Mouse (Mus musculus): ENCODE results near the gene Bin2. TPM values are rescaled to one million over a fixed set of nuclear protein-coding genes. Genes with fewer than 3 reads are reported as not detected.
A peak's percentile ranks its signal among the peaks of the same experiment; 100 is the strongest.
"Not testable (repeated sequence)": the region's sequence is repeated elsewhere in the genome, so short reads cannot be mapped to it uniquely, and the experiment has no call there.

The Bin2 gene
- polyA plus RNA-seq, 1 experiment from 2014 or later, result 16.2 TPM

DNA sequence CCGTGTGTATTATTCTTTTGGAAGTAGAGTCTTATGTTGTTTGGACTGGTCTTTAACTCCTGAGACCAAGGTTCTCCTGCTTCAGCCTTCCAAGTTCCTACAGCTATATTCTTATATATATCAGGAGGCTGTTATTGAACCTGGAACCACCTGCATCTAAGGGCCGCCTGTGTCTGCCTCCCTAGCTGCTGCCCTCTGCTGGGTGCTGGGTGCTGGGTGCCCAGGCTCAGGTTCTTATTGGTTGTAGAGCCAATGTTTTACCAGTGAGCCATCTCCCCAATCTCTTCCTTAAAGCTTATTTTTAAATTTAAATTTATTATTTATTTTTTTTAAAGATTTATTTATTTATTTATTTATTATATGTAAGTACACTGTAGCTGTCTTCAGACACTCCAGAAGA is 56.9 kb downstream of the Bin2 start:
- 65% methylated on average over 2 of the region's 2 CpGs for WGBS (ENCODE audit: insufficient replicate concordance)
- ATAC-seq (no peak), DNase-seq (peak; percentile 48)
- Histone ChIP-seq H3K36me3 (replicated peaks; ENCODE audit: insufficient read depth, low read length) (peaks cover 5% of the 10 kb centered on the region; the same call in 1 of the 2 replicates), H3K4me3 (ENCODE audit: low read depth, low read length) (no peak overlapping the region), H3K4me2 (ENCODE audit: low read depth, low read length) (no peak overlapping the region), H3K27me3 (ENCODE audit: insufficient read depth, low read length) (no peaks in the 10 kb centered on the region), H3K9ac (replicated peaks) (no peak overlapping the region), H3K4me1 (ENCODE audit: insufficient read depth) (peaks cover 8% of the 10 kb centered on the region), H3K9me3 (ENCODE audit: low read length) (no peaks in the 10 kb centered on the region), H3K27ac (ENCODE audit: low read depth) (no peak overlapping the region)
- TF ChIP-seq CTCF (IDR thresholded peaks at IDR 0.05; ENCODE audit: low read depth) (peak; percentile 59), EP300 (IDR thresholded peaks at IDR 0.05; ENCODE audit: low read depth) (no peak)

DNA sequence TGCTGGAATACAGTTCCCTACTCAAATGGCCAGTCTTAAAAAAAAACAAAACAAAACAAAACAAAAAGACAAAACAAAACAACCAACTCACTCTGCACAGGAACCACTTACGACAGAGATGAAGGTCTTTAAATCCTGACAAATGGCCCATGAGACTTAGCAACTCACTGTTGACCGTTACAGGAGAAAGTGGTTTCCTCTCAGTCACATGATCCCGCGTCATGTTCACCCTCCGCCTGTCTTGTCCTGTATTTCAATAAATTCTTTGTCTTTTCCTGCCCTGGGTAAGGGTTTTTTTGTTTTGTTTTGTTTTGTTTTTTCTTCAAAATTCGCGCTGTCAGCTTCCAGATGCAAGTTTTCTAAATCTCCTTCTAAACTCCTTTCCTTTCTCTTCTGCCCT is 57.4 kb downstream of the Bin2 start:
- no peak overlapping the region for H3K9ac ChIP-seq (replicated peaks)
- H3K4me3 ChIP-seq (ENCODE audit: low read depth, low read length), result no peak overlapping the region
- no peak for TF ChIP-seq CTCF (IDR thresholded peaks at IDR 0.05; ENCODE audit: low read depth)
- no peak for TF ChIP-seq EP300 (IDR thresholded peaks at IDR 0.05; ENCODE audit: low read depth)
- H3K9me3 ChIP-seq (ENCODE audit: low read length), result no peaks in the 10 kb centered on the region
- DNase-seq, result no peak
- 59% methylated on average over 7 of the region's 7 CpGs for WGBS (ENCODE audit: insufficient replicate concordance)
- ATAC-seq, result no peak
- no peak overlapping the region for H3K27ac ChIP-seq (ENCODE audit: low read depth)
- peaks cover 8% of the 10 kb centered on the region for H3K4me1 ChIP-seq (ENCODE audit: insufficient read depth)
- H3K4me2 ChIP-seq (ENCODE audit: low read depth, low read length), result no peak overlapping the region
- no peaks in the 10 kb centered on the region for H3K27me3 ChIP-seq (ENCODE audit: insufficient read depth, low read length)
- H3K36me3 ChIP-seq (replicated peaks; ENCODE audit: insufficient read depth, low read length), result 0 out of 2 replicates have a peak, but pooled peaks cover 2% of the 10 kb centered on the region

DNA sequence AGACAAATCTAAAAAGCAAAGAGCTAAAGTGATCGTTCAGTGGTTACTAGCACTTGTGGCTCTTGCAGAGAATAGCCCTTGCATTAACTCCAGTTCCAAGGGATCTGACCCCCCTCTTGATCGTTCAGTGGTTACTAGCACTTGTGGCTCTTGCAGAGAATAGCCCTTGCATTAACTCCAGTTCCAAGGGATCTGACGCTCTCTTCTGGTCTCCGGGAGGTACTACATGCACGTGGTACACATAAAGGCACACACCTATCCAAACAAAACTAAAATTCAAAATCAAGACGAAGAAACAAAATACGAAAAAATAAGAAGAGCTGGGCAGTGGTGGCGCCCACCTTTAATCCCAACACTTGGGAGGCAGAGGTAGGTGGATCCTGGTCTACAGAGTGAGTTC is 62.7 kb downstream of the Bin2 start:
- not testable (repeated sequence) for H3K36me3 ChIP-seq (replicated peaks; ENCODE audit: insufficient read depth, low read length); H3K27me3 ChIP-seq (ENCODE audit: insufficient read depth, low read length); H3K4me1 ChIP-seq (ENCODE audit: insufficient read depth); H3K4me3 ChIP-seq (ENCODE audit: low read depth, low read length); H3K9ac ChIP-seq (replicated peaks); DNase-seq; H3K27ac ChIP-seq (ENCODE audit: low read depth); H3K4me2 ChIP-seq (ENCODE audit: low read depth, low read length); ATAC-seq; H3K9me3 ChIP-seq (ENCODE audit: low read length)
- peak; percentile 48 for TF ChIP-seq CTCF (IDR thresholded peaks at IDR 0.05; ENCODE audit: low read depth)
- WGBS (ENCODE audit: insufficient replicate concordance), result 79% methylated on average over 8 of the region's 8 CpGs

DNA sequence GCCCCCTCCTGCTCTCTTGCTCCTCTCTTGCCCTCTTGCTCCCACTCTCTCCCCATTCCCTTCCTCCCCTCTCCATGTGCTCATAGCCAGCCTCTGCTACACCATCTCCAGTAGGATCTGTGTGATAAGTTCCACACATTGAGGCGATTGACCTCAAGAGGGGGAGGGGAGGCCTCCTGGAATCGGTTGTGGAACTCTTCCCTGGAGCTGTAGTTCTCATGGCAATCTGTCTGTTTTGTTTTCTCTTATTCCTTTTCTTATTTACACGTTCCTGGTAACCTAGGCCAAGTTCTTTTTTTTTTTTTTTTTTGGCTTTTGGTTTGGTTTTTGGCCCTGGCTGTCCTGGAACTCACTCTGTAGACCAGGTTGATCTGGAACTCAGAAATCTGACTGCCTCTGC is 67.7 kb downstream of the Bin2 start:
- H3K9me3 ChIP-seq (ENCODE audit: low read length), result no peaks in the 10 kb centered on the region
- TF ChIP-seq EP300 (IDR thresholded peaks at IDR 0.05; ENCODE audit: low read depth), result no peak
- TF ChIP-seq CTCF (IDR thresholded peaks at IDR 0.05; ENCODE audit: low read depth), result no peak
- no peaks in the 10 kb centered on the region for H3K36me3 ChIP-seq (replicated peaks; ENCODE audit: insufficient read depth, low read length)
- H3K27ac ChIP-seq (ENCODE audit: low read depth), result no peak overlapping the region
- DNase-seq, result no peak
- no peak overlapping the region for H3K4me3 ChIP-seq (ENCODE audit: low read depth, low read length)
- ATAC-seq, result no peak
- WGBS (ENCODE audit: insufficient replicate concordance), result 47% methylated on average over 3 of the region's 3 CpGs
- H3K4me2 ChIP-seq (ENCODE audit: low read depth, low read length), result no peak overlapping the region
- peaks cover 10% of the 10 kb centered on the region for H3K4me1 ChIP-seq (ENCODE audit: insufficient read depth)
- peaks cover 31% of the 10 kb centered on the region for H3K27me3 ChIP-seq (ENCODE audit: insufficient read depth, low read length)
- no peak overlapping the region for H3K9ac ChIP-seq (replicated peaks)

DNA sequence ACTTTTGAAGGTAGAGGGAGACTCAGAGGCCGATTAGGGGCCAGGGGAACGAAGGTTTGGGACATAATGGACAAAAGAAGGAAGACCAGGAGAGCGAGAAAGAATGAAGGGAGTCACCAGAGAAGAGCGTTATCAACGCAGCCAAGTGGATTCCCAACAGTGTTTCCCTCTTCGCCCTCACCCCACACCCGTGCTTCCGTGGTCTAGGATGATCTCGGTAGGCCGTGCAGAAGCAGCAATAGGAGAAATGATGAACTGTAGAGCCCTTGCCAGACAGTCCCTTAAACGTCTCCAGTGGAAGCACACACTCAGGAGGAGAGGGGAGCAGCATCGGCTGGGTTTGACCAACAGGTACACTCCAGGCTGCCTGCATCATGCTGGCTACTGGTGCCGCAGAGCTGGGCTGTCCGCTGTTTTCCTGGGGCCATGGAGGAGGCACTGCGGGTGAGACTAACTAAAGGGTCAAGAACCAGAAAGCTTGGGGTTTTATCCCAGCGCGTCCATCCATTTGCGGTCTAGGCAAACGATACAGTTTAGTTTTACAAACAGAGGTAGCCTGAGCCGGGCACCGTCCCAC is 68.6 kb downstream of the Bin2 start:
- no peak for ATAC-seq
- TF ChIP-seq CTCF (IDR thresholded peaks at IDR 0.05; ENCODE audit: low read depth), result 0 out of 2 replicates have a peak, but pooled peaks have one; percentile 3
- TF ChIP-seq EP300 (IDR thresholded peaks at IDR 0.05; ENCODE audit: low read depth), result no peak

DNA sequence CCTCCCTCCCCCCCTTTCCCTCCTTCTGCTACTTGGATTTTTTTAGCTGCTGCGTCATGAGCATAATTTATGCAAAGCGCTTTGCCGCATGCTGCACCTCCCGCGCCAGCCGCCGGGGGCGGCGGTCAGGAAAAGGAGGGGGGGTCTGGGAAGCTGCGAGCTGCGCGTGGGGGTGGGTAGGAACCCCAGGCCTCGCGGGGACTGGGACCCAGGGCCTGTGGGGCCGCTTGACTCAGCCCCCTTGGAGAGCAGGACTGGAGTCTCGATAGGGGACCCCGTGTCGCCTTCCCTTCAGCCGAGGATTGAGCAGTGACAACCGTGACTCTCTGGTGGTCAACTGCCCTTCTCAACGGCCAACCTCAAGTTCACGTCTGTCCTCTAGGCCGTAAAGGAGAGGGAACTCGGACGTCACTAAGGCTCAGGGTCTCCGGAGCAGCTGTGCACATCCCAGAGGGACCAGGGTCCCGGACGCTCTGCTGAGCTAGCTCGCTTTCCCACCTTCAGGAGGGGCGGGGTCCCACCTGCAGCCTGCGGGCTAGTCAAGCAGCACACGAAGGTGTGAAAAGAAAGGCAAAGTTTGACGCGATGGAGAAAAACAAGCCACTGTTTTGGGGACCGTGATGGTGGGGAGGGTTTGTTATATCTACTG is 69.2 kb downstream of the Bin2 start:
- DNase-seq (peak; percentile 69), ATAC-seq (peak; percentile 73)
- Histone ChIP-seq H3K4me2 (ENCODE audit: low read depth, low read length) (peak overlapping the region; percentile 97), H3K27me3 (ENCODE audit: insufficient read depth, low read length) (peaks cover 31% of the 10 kb centered on the region), H3K9me3 (ENCODE audit: low read length) (no peaks in the 10 kb centered on the region), H3K36me3 (replicated peaks; ENCODE audit: insufficient read depth, low read length) (no peaks in the 10 kb centered on the region), H3K4me1 (ENCODE audit: insufficient read depth) (peaks cover 10% of the 10 kb centered on the region), H3K9ac (replicated peaks) (peak overlapping the region; percentile 76), H3K4me3 (ENCODE audit: low read depth, low read length) (peak overlapping the region; percentile 69), H3K27ac (ENCODE audit: low read depth) (peak overlapping the region; percentile 55)
- WGBS (ENCODE audit: insufficient replicate concordance), result 6% methylated on average over 35 of the region's 35 CpGs
- TF ChIP-seq EP300 (IDR thresholded peaks at IDR 0.05; ENCODE audit: low read depth) (no peak), CTCF (IDR thresholded peaks at IDR 0.05; ENCODE audit: low read depth) (peak; percentile 59)

More for the DNA sequence above, 68.6 kb downstream of the Bin2 start:
- Histone ChIP-seq H3K36me3 (replicated peaks; ENCODE audit: insufficient read depth, low read length) (no peaks in the 10 kb centered on the region), H3K27me3 (ENCODE audit: insufficient read depth, low read length) (peaks cover 31% of the 10 kb centered on the region), H3K4me1 (ENCODE audit: insufficient read depth) (peaks cover 10% of the 10 kb centered on the region), H3K4me2 (ENCODE audit: low read depth, low read length) (peak overlapping the region; percentile 97), H3K4me3 (ENCODE audit: low read depth, low read length) (peak overlapping the region; percentile 69), H3K9ac (replicated peaks) (no peak overlapping the region), H3K9me3 (ENCODE audit: low read length) (no peaks in the 10 kb centered on the region), H3K27ac (ENCODE audit: low read depth) (no peak overlapping the region)
- DNase-seq, result no peak
- 23% methylated on average over 21 of the region's 21 CpGs for WGBS (ENCODE audit: insufficient replicate concordance)
